Mouse (Mus musculus) olfactory bulb, adult 2 months (tissue): ENCODE measurements at regions not wholly inside any gene's neighbourhood (a gene's known extent, or its start where the extent isn't known, plus 50 kb on each side); places are given as distances from the start of the nearest gene placed in this dataset.

Experiments
- H3K27ac ChIP-seq: fragments of 200-500 bp; 2 replicates; pipeline ENCODE4 v1.5.1; 2012; ENCODE audit warnings: low read depth, low read length; ENCODE audit not compliant: insufficient read depth
- H3K4me1 ChIP-seq: fragments of 200-500 bp; 2 replicates; pipeline ENCODE4 v1.6.1; 2012; ENCODE audit warnings: low read length; ENCODE audit not compliant: control insufficient read depth, insufficient read depth
- H3K4me3 ChIP-seq: fragments of 200-500 bp; 2 replicates; pipeline ENCODE4 v1.5.1; 2012; ENCODE audit warnings: mild to moderate bottlenecking, low read depth, low read length, moderate library complexity; ENCODE audit not compliant: insufficient read depth
- CTCF ChIP-seq: fragments of 200-500 bp; IDR thresholded peaks from 2 replicates; pipeline ENCODE4 v1.5.1; 2012; ENCODE audit warnings: low read depth, mild to moderate bottlenecking, low read length, moderate library complexity; ENCODE audit not compliant: insufficient read depth
- POLR2A ChIP-seq: fragments of 200-500 bp; IDR thresholded peaks from 2 replicates; pipeline ENCODE4 v1.6.1; 2012; ENCODE audit warnings: mild to moderate bottlenecking, low read depth, low read length, moderate library complexity; ENCODE audit not compliant: insufficient read depth
- WGBS: fragments of 180-500 bp; shearing (Covaris S2); methylation state at CpG from one replicate; pipeline ENCODE4 v1.1.7; 2018; 5-methylcytosine and 5-hydroxymethylcytosine counted together

DNA sequence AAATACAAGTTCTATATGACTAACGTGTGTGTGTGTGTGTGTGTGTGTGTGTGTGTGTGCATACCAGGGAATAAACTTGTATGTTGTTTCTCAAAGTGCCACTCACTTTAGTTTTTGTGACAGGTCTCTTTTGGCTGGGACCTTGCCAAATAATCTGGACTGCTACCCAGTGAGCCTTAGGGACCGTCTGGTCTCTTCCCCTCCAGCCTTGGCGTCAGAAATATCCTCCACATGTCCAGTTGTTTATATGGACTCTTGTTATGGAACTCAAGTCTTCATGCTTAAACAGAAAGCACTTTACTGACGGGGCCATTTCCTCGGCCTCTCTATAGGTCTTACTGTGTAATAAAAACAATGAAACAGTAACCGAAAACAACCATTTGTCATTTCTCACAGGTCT, 394.4 kb downstream of the Prdm2 start:
- WGBS, result 90% methylated on average over 6 of the region's 6 CpGs
- no peak for TF ChIP-seq POLR2A
- no peak for TF ChIP-seq CTCF
- Histone ChIP-seq H3K4me1 (no peaks in the 10 kb centered on the region), H3K27ac (no peak overlapping the region), H3K4me3 (no peak overlapping the region)

DNA sequence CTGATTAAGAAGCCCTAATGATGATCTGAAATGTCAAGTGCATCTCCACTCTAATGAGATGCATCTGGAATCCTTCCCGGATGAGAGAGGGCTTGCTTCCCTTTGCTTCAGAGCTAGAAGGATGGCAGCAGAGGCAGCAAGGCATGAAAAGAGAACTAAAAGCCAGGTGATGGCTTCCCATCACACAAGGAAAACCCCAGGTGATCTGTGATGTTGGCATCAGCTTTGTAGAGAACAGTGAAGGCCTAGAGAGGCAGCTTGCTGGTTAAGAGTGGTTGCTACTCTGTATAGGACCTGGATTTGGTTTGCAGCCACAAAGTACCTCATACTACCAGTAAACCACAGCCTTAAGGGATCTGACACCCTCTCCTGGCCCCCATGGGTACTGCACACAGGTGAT, 395.8 kb downstream of the Prdm2 start:
- TF ChIP-seq POLR2A (no peak), CTCF (no peak)
- H3K27ac ChIP-seq, result no peak overlapping the region
- H3K4me3 ChIP-seq, result no peak overlapping the region
- WGBS, result 44% methylated on average over 1 of the region's 1 CpGs
- H3K4me1 ChIP-seq, result no peaks in the 10 kb centered on the region

DNA sequence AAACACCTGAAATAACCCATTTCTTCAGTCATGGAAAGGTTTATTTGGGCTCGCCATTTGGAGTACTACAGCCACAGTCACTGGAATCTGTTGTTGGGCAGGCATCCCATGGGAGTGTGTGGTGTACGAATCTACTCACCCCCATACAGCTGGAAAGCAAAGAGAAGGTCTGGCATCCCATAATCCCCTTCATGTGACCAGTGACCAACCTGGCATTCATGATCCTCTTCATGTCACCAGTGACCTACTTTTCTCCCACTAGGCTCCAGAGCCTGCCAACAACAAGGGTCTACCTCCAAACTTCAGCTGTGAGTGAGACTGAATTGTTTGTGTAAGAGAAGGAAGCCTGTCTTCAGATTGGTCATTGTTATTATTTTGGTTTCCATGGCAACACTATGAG, 409.0 kb downstream of the Prdm2 start:
- Histone ChIP-seq H3K27ac (no peak overlapping the region), H3K4me3 (no peak overlapping the region), H3K4me1 (peaks cover 6% of the 10 kb centered on the region)
- WGBS, result 87% methylated on average over 2 of the region's 2 CpGs
- TF ChIP-seq POLR2A, result no peak
- TF ChIP-seq CTCF, result no peak

DNA sequence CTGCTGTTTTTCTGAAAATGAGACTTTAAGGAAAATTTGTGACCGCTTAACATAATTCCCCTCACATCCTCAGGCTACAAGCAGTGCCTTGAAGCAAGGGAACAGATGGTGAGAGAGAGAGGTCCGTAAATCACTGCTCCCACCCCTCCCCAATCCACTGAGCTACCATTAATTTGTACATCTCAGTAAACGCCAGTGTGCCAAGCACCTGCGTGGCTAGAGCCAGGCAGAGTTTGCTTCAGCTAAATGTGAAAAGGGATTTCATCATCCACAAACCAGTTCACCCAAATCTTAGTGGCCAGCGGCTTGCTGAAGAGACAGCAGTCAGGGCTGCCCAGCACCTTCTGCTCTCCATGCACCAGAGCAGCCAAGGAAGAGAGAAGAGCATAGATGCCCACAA, 413.5 kb downstream of the Prdm2 start:
- TF ChIP-seq CTCF (no peak), POLR2A (no peak)
- no peak overlapping the region for H3K4me3 ChIP-seq
- H3K27ac ChIP-seq, result no peak overlapping the region
- WGBS, result 51% methylated on average over 5 of the region's 5 CpGs
- peaks cover 6% of the 10 kb centered on the region for H3K4me1 ChIP-seq

DNA sequence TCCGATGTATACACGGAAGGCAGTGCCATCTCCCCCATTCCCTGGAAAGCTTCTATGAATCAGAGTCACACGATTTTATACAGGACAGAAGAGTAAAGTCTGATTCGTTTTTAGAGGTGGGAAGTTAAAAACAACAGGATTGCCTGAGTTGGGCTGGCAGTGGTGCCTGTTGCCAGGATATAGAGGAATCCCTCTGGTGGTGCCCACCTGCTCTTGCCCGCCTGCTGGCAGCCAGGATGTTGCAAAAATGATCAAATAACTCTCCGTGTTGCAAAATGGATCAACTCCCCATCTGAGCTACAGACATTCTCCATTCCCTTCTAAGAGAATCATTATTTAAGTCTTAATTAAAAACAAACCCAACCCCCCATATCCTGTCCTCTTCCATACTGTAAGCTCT, 414.0 kb downstream of the Prdm2 start:
- no peak for TF ChIP-seq POLR2A
- no peak for TF ChIP-seq CTCF
- 64% methylated on average over 6 of the region's 6 CpGs for WGBS
- peaks cover 6% of the 10 kb centered on the region for H3K4me1 ChIP-seq
- no peak overlapping the region for H3K4me3 ChIP-seq
- H3K27ac ChIP-seq, result no peak overlapping the region

DNA sequence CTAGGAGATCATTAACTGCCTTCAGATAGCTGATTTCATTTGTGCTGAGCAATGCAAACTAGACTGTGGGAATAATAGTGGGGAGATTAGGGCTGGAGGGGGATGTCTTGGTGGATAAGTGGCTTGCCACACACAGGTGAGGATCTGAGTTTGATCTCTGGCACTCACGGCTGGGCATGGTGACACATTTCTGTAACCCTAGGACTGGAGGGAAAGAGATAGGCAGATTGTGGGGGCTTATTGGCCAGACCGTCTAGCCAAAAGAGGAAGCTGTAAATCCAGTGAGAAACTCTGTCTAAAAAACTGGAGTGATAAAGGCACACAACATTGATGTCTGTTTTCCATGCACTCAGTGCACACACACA, 420.2 kb downstream of the Prdm2 start:
- 95% methylated on average over 2 of the region's 2 CpGs for WGBS
- Histone ChIP-seq H3K27ac (no peak overlapping the region), H3K4me1 (no peaks in the 10 kb centered on the region), H3K4me3 (no peak overlapping the region)
- no peak for TF ChIP-seq CTCF
- no peak for TF ChIP-seq POLR2A

DNA sequence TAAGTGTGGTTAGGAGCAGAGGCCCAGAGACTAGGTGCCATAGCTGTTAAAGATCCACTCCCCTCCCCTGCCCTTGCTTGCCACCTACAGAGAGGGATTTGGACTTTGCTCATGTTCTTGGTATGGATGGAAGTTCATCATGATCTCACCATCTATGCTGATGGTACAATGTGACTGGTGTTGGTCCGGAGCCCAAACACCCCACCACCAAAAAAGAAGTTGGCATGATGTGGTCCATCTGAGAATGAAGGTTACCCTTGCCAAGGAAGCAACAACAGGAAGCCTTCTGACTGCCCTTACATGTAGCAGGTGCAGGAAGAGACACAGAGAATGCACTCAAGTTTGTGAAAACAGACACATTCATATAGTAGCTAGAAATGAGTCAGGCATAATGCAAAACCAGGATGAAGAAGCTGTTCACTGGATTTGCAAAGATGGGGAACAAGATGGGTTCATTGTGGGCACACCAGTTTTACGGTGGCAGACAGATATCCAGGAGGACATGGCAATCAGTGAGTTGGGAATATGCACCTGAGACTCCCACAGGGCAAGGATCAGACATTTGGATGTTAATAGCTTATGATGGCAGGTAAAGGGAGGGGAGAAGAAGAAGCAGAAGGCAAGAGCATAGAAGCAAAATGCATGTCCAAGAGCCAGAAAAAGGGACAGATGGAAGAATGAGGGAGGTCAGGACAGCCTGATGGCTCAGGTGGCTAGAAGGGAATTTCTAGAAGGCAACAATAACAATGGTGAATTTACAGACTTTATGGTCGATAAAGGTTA, 420.8 kb downstream of the Prdm2 start:
- H3K4me3 ChIP-seq, result no peak overlapping the region
- no peaks in the 10 kb centered on the region for H3K4me1 ChIP-seq
- TF ChIP-seq CTCF, result no peak
- TF ChIP-seq POLR2A, result no peak
- H3K27ac ChIP-seq, result no peak overlapping the region
- 92% methylated on average over 3 of the region's 3 CpGs for WGBS

DNA sequence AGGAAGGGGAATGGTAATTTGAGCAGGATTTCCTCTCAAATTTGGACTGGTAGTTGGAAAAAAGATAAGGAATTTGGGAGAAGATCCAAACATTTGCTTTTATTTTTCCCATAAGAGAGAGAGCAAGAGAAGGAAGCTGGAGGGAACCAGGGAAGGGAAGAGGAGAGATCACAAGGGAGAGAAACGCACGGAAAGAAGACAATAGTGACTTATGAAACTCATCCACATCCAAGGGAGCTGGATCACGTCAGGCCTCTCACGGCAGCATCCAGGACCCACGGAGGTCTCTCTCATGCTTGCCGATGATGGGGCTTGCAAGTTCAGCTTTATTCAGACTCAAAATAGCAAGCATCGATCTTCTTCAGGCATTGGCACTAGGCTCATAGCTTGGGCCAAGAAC, 423.7 kb downstream of the Prdm2 start:
- TF ChIP-seq POLR2A (no peak), CTCF (no peak)
- no peak overlapping the region for H3K27ac ChIP-seq
- WGBS, result 95% methylated on average over 7 of the region's 7 CpGs

DNA sequence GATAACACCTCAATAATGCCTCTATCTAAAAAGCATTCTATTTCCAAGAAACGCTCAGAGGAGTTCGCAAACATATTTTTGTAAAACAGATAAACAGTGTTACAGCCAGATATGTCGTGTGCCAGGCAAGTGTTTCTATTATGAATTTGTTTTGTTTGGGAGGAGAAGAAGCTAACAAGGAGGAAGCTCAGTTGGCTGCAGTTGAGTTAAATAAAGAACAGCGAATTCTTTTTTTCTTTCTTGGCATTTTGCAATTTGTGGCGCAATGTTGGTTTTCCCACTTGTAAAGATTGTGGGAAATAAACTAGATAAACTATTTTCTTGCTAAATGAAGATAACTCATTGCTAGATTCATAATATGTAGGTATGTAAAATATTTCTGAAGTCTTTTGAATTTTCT, 427.4 kb downstream of the Prdm2 start:
- 61% methylated on average over 5 of the region's 5 CpGs for WGBS
- no peaks in the 10 kb centered on the region for H3K4me1 ChIP-seq
- TF ChIP-seq CTCF, result no peak
- H3K27ac ChIP-seq, result no peak overlapping the region
- no peak overlapping the region for H3K4me3 ChIP-seq

More for the DNA sequence above, 423.7 kb downstream of the Prdm2 start:
- Histone ChIP-seq H3K4me1 (no peaks in the 10 kb centered on the region), H3K4me3 (no peak overlapping the region)

DNA sequence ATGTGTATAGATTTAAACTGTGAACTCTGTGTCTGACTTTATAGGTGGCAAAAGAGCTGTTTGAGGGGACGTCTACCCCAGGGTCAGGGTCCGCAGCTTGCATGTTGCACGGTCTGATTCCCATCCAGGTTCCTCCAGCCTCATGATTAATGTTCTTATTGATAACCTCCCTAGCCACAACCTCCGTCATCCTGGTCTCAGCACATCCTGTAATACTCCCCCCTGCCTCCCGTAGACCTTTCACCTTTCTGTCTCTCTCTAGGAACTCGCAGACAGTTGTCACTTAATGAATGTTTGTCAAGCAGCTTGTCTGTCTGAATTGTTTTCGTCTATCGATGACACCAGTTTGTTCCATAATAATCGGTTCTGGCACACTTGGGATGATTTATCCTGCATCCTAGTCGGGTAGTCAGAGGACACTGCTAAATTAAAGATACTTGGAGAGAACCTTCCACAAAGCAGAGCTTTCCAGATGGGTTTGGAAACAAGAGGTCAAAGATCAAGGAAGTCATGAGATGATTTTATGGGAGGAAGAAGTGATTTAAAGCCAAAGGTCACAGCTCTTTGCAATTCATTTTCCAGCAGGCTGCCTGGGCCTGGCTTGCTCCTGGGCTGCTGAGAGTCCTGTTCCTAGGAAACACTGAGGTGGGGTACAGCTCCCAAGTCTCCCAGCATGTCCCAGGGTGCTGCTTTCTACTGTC, 435.9 kb downstream of the Prdm2 start:
- H3K4me3 ChIP-seq, result no peak overlapping the region
- 88% methylated on average over 10 of the region's 10 CpGs for WGBS
- TF ChIP-seq CTCF, result no peak
- TF ChIP-seq POLR2A, result no peak

More for the DNA sequence above, 435.9 kb downstream of the Prdm2 start:
- Histone ChIP-seq H3K27ac (no peak overlapping the region), H3K4me1 (peaks cover 14% of the 10 kb centered on the region)
